Comparison of ENCODE assay signal across 9 mouse cellular contexts in the genomic region with DNA sequence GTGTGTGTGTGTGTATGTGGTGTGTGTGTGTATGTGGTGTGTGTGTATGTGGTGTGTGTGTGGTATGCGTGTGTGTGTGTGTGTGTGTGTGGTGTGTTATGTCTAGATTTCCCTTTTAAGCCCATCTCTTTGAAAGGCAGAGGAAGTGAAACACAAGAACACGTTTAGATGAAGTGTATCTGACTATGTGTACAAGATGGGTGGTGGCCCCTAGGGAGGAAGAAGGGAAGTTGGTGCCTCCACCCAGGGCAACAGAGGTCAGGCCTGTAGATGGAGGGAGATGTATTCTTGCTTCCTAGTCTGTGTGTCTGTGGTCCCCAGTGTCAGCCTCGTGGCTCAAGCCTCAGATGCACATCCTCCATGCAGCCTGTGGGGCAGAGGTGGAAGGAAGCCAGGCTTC.
A peak's percentile ranks its signal among the peaks of the same experiment; 100 is the strongest.
DNase-seq lines count a peak whose midpoint lies in the region; ATAC-seq and TF ChIP-seq lines count a peak whose summit lies in the region.
"Had no signal": no experiment of that assay in that cellular context is flagged by ENCODE, and none has a peak within 500 bp of the region (broad histone marks: within the 10 kb centered on the region; RNA-seq: fewer than 3 reads in every experiment).

No protein-coding gene starts in this region.

- no peak overlapping the region for H3K4me3 ChIP-seq in stomach, embryonic 14.5 days (ENCODE audit: low read depth, low read length)
- no peak overlapping the region for H3K4me3 ChIP-seq in stomach, postnatal 0 days (ENCODE audit: low read depth, low read length)
- no peak overlapping the region for H3K4me3 ChIP-seq in kidney, adult 2 months (ENCODE audit: insufficient read depth, low read depth, low read length)
- H3K4me3 ChIP-seq in megakaryocyte, embryonic 14.5 days (replicated peaks): peak overlapping the region; percentile 64
- no peak overlapping the region for H3K4me3 ChIP-seq in forebrain, embryonic 13.5 days
- no peak overlapping the region for H3K4me3 ChIP-seq in hindbrain, embryonic 12.5 days
- H3K4me3 ChIP-seq: neural tube, embryonic 13.5 days had no signal

- TF ChIP-seq EP300 in stomach, postnatal 0 days (optimal IDR thresholded peaks at IDR 0.05): no peak

- 0 out of 2 replicates have a peak, but pooled peaks cover 3% of the 10 kb centered on the region for H3K4me1 ChIP-seq in stomach, embryonic 14.5 days (ENCODE audit: control insufficient read depth, insufficient read depth, low read length)
- 0 out of 2 replicates have a peak, but pooled peaks cover 2% of the 10 kb centered on the region for H3K4me1 ChIP-seq in stomach, postnatal 0 days (replicated peaks; ENCODE audit: control insufficient read depth, insufficient read depth)
- peaks cover 9% of the 10 kb centered on the region; the same call in 1 of the 2 replicates for H3K4me1 ChIP-seq in kidney, adult 2 months (ENCODE audit: control insufficient read depth, insufficient read depth, low read length)
- H3K4me1 ChIP-seq in megakaryocyte, embryonic 14.5 days: peaks cover 49% of the 10 kb centered on the region
- no peaks in the 10 kb centered on the region for H3K4me1 ChIP-seq in forebrain, embryonic 13.5 days
- H3K4me1 ChIP-seq in hindbrain, embryonic 12.5 days: 0 out of 2 replicates have a peak, but pooled peaks cover 6% of the 10 kb centered on the region
- H3K4me1 ChIP-seq: neural tube, embryonic 13.5 days had no signal

- H3K9ac ChIP-seq in stomach, embryonic 14.5 days (replicated peaks; ENCODE audit: low read depth, low read length): no peak overlapping the region
- no peak overlapping the region for H3K9ac ChIP-seq in stomach, postnatal 0 days (ENCODE audit: low read length)
- no peak overlapping the region for H3K9ac ChIP-seq in forebrain, embryonic 13.5 days
- H3K9ac ChIP-seq in hindbrain, embryonic 12.5 days: no peak overlapping the region
- H3K9ac ChIP-seq: neural tube, embryonic 13.5 days had no signal

- TF ChIP-seq POLR2A in kidney, adult 2 months (IDR thresholded peaks at IDR 0.05; ENCODE audit: low read depth, low read length): no peak

- 49% methylated on average over 3 of the region's 3 CpGs for WGBS in stomach, embryonic 14.5 days
- 37% methylated on average over 3 of the region's 3 CpGs for WGBS in stomach, postnatal 0 days
- WGBS in kidney, adult 2 months: 59% methylated on average over 3 of the region's 3 CpGs
- WGBS in forebrain, embryonic 13.5 days: 83% methylated on average over 3 of the region's 3 CpGs
- WGBS in hindbrain, embryonic 12.5 days: 69% methylated on average over 3 of the region's 3 CpGs

- no peak for ATAC-seq in stomach, embryonic 14.5 days (ENCODE audit: insufficient number of reproducible peaks, insufficient read depth, low FRiP score, low read depth)
- no peak for ATAC-seq in stomach, postnatal 0 days (ENCODE audit: low FRiP score, low TSS enrichment)
- ATAC-seq in forebrain, embryonic 13.5 days: no peak
- no peak for ATAC-seq in hindbrain, embryonic 12.5 days (ENCODE audit: low FRiP score)

- no peaks in the 10 kb centered on the region for H3K27me3 ChIP-seq in stomach, embryonic 14.5 days (ENCODE audit: control insufficient read depth, insufficient read depth, low read length)
- no peaks in the 10 kb centered on the region for H3K27me3 ChIP-seq in stomach, postnatal 0 days (ENCODE audit: control insufficient read depth, insufficient read depth, low read length)
- no peaks in the 10 kb centered on the region for H3K27me3 ChIP-seq in kidney, adult 2 months (replicated peaks; ENCODE audit: control insufficient read depth, insufficient read depth, low read length)
- H3K27me3 ChIP-seq in megakaryocyte, embryonic 14.5 days (replicated peaks): no peaks in the 10 kb centered on the region
- no peaks in the 10 kb centered on the region for H3K27me3 ChIP-seq in forebrain, embryonic 13.5 days
- no peaks in the 10 kb centered on the region for H3K27me3 ChIP-seq in hindbrain, embryonic 12.5 days
- H3K27me3 ChIP-seq: neural tube, embryonic 13.5 days had no signal

- 0 out of 2 replicates have a peak overlapping the region, but pooled peaks have one; percentile 21 for H3K27ac ChIP-seq in stomach, embryonic 14.5 days (ENCODE audit: low read length)
- no peak overlapping the region for H3K27ac ChIP-seq in stomach, postnatal 0 days (replicated peaks)
- H3K27ac ChIP-seq in kidney, adult 2 months (ENCODE audit: insufficient read depth, low read depth, low read length): peak overlapping the region; percentile 49
- H3K27ac ChIP-seq in forebrain, embryonic 13.5 days: no peak overlapping the region
- no peak overlapping the region for H3K27ac ChIP-seq in hindbrain, embryonic 12.5 days

- no peaks in the 10 kb centered on the region for H3K36me3 ChIP-seq in stomach, embryonic 14.5 days (ENCODE audit: control insufficient read depth, insufficient read depth, low read length)
- no peaks in the 10 kb centered on the region for H3K36me3 ChIP-seq in stomach, postnatal 0 days (ENCODE audit: control insufficient read depth, insufficient read depth, low read length)
- H3K36me3 ChIP-seq in kidney, adult 2 months (ENCODE audit: control insufficient read depth, insufficient read depth, low read length): no peaks in the 10 kb centered on the region
- H3K36me3 ChIP-seq in megakaryocyte, embryonic 14.5 days (replicated peaks; ENCODE audit: low read length): no peaks in the 10 kb centered on the region
- no peaks in the 10 kb centered on the region for H3K36me3 ChIP-seq in forebrain, embryonic 13.5 days (ENCODE audit: poor library complexity, severe bottlenecking)
- H3K36me3 ChIP-seq in hindbrain, embryonic 12.5 days: no peaks in the 10 kb centered on the region
- H3K36me3 ChIP-seq: neural tube, embryonic 13.5 days had no signal

- DNase-seq in stomach, postnatal 0 days (ENCODE audit: low spot score): no peak
- DNase-seq in kidney, adult 2 months: peak; percentile 78
- no peak for DNase-seq in layer of hippocampus, adult 18-20 months (ENCODE audit: low spot score in 2 of 2)
- DNase-seq in gastrocnemius, adult 8-10 months (ENCODE audit: low spot score in 2 of 2): no peak

- no peak overlapping the region for H3K4me2 ChIP-seq in stomach, embryonic 14.5 days (replicated peaks; ENCODE audit: low read depth, low read length)
- no peak overlapping the region for H3K4me2 ChIP-seq in stomach, postnatal 0 days (replicated peaks; ENCODE audit: low read depth)
- H3K4me2 ChIP-seq in forebrain, embryonic 13.5 days: no peak overlapping the region
- H3K4me2 ChIP-seq in hindbrain, embryonic 12.5 days (replicated peaks): no peak overlapping the region
- H3K4me2 ChIP-seq: neural tube, embryonic 13.5 days had no signal

- H3K9me3 ChIP-seq in stomach, embryonic 14.5 days (ENCODE audit: control insufficient read depth, low read depth, low read length): no peaks in the 10 kb centered on the region
- no peaks in the 10 kb centered on the region for H3K9me3 ChIP-seq in stomach, postnatal 0 days (ENCODE audit: control insufficient read depth, low read length)
- no peaks in the 10 kb centered on the region for H3K9me3 ChIP-seq in megakaryocyte, embryonic 14.5 days
- no peaks in the 10 kb centered on the region for H3K9me3 ChIP-seq in forebrain, embryonic 13.5 days (replicated peaks)
- no peaks in the 10 kb centered on the region for H3K9me3 ChIP-seq in hindbrain, embryonic 12.5 days (replicated peaks)
- H3K9me3 ChIP-seq: neural tube, embryonic 13.5 days had no signal

- no peak for TF ChIP-seq CTCF in stomach, postnatal 0 days (IDR thresholded peaks at IDR 0.05; ENCODE audit: low read depth)
- no peak for TF ChIP-seq CTCF in kidney, adult 2 months (conservative IDR thresholded peaks at IDR 0.05; ENCODE audit: insufficient read depth, insufficient read length, low read depth, low read length)

Comparison
In these comparisons a context has a peak if more than half of its experiments do, and no peak if none do; other contexts are left out.
1. H3K27ac ChIP-seq: peak in stomach, embryonic 14.5 days (single experiment) and kidney, adult 2 months (single experiment); none in stomach, postnatal 0 days (single experiment), forebrain, embryonic 13.5 days (single experiment) and hindbrain, embryonic 12.5 days (single experiment).